Mouse (Mus musculus) kidney, adult 2 months (tissue): ENCODE results near the gene Psmb10.

Source experiments
- CTCF ChIP-seq: fragments of 200-500 bp; conservative IDR thresholded peaks from 2 replicates; pipeline ENCODE4 v1.5.1; 2011; ENCODE audit warnings: low read depth, mild to moderate bottlenecking, control low read depth, low read length, moderate library complexity, mixed read lengths; ENCODE audit not compliant: insufficient read depth, insufficient read length
- POLR2A ChIP-seq: fragments of 200-500 bp; IDR thresholded peaks from one replicate; pipeline ENCODE4 v1.6.1; 2011; ENCODE audit warnings: low read depth, low read length, control low read depth

DNA sequence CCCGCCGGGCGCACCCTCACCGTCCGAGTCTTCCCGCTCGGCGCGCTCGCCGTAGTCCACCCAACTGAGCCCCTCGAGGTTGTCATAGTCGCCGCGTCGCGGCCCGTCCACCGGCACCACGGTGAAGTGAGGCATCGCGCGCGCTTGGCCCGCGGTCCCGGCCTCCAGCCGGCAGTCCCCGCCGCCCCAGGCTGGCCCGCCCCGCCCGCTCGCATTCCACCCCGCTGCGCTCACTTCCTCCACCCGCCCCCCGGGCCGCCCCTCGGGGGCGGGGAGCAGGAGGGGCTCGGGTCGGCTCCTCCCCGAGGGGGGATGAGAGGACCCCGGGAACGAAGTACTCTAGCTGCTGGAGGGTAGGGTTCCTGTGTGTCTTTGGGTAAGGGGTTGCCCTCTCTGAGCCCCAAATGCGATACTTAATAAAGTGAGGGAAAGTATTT lies 27.7 kb upstream of the Psmb10 start, which contains the start of gene Slc12a4:
- TF ChIP-seq CTCF = no peak
- TF ChIP-seq POLR2A = peak; percentile 48
